Mouse (Mus musculus): ENCODE results near the gene Bpifa5.
"Not testable (repeated sequence)": the region's sequence is repeated elsewhere in the genome, so short reads cannot be mapped to it uniquely, and the experiment has no call there.

Bpifa5 gene

GRCm38 (mm10) chr2:154162307-154162706, at the start of gene Bpifa5:
Bpifa5 (plus strand) TSS chr2:154162607.
- no peak for DNase-seq

- DNase-seq = no peak
Observed at GRCm38 (mm10) chr2:154117381-154117780, 45.0 kb upstream of the Bpifa5 start.

- no peak for DNase-seq
Observed at GRCm38 (mm10) chr2:154130120-154130519, 32.3 kb upstream of the Bpifa5 start, which contains the start of gene Bpifa3. Bpifa3 (plus strand) TSS chr2:154130336.

- DNase-seq = no peak
Observed at GRCm38 (mm10) chr2:154142580-154142979, 19.8 kb upstream of the Bpifa5 start, which contains the start of gene Bpifa1. Bpifa1 (plus strand) TSS chr2:154142880.

GRCm38 (mm10) chr2:154143735-154144134, 18.7 kb upstream of the Bpifa5 start:
- no peak for DNase-seq

- no peak for DNase-seq
Observed at GRCm38 (mm10) chr2:154147496-154147895, 14.9 kb upstream of the Bpifa5 start.

GRCm38 (mm10) chr2:154158433-154158832, 4.0 kb upstream of the Bpifa5 start:
- DNase-seq = peak; percentile 3 to 72

- no peak for DNase-seq
Observed at GRCm38 (mm10) chr2:154163306-154163705, 899 bp downstream of the Bpifa5 start.

GRCm38 (mm10) chr2:154169172-154169571, 6.8 kb downstream of the Bpifa5 start:
- DNase-seq = peak; percentile 40 to 72

- no peak for DNase-seq
Observed at GRCm38 (mm10) chr2:154171621-154172020, 9.2 kb downstream of the Bpifa5 start.

GRCm38 (mm10) chr2:154173313-154173712, 10.9 kb downstream of the Bpifa5 start:
- DNase-seq = peak; percentile 7 to 60

- DNase-seq = not testable (repeated sequence)
Observed at GRCm38 (mm10) chr2:154181900-154182299, 19.5 kb downstream of the Bpifa5 start.

- DNase-seq = not testable (repeated sequence)
Observed at GRCm38 (mm10) chr2:154183061-154183460, 20.7 kb downstream of the Bpifa5 start.

- DNase-seq = no peak
Observed at GRCm38 (mm10) chr2:154185319-154185718, 22.9 kb downstream of the Bpifa5 start.

- no peak for DNase-seq
Observed at GRCm38 (mm10) chr2:154185748-154186147, 23.3 kb downstream of the Bpifa5 start.

- DNase-seq = no peak
Observed at GRCm38 (mm10) chr2:154187468-154187867, 25.1 kb downstream of the Bpifa5 start.

GRCm38 (mm10) chr2:154189877-154190434, 27.5 kb downstream of the Bpifa5 start:
- DNase-seq = no peak

GRCm38 (mm10) chr2:154190546-154191258, 28.3 kb downstream of the Bpifa5 start, which contains the start of gene Bpifb1:
Bpifb1 (plus strand) TSS chr2:154190818.
- peak in 1 of 2 experiments; percentile 20 for DNase-seq

- DNase-seq = no peak
Observed at GRCm38 (mm10) chr2:154192141-154192540, 29.7 kb downstream of the Bpifa5 start.

- no peak for DNase-seq
Observed at GRCm38 (mm10) chr2:154193071-154193470, 30.7 kb downstream of the Bpifa5 start.

- no peak for DNase-seq
Observed at GRCm38 (mm10) chr2:154193994-154194504, 31.6 kb downstream of the Bpifa5 start.

GRCm38 (mm10) chr2:154197036-154197435, 34.6 kb downstream of the Bpifa5 start:
- DNase-seq = no peak

GRCm38 (mm10) chr2:154204630-154205029, 42.2 kb downstream of the Bpifa5 start:
- no peak for DNase-seq

GRCm38 (mm10) chr2:154206908-154207307, 44.5 kb downstream of the Bpifa5 start:
- peak in 1 of 2 experiments; percentile 50 for DNase-seq
